Mouse (Mus musculus): ENCODE data around the gene Paqr9.
A peak's percentile ranks its signal among the peaks of the same experiment; 100 is the strongest.

Gene Paqr9

DNA sequence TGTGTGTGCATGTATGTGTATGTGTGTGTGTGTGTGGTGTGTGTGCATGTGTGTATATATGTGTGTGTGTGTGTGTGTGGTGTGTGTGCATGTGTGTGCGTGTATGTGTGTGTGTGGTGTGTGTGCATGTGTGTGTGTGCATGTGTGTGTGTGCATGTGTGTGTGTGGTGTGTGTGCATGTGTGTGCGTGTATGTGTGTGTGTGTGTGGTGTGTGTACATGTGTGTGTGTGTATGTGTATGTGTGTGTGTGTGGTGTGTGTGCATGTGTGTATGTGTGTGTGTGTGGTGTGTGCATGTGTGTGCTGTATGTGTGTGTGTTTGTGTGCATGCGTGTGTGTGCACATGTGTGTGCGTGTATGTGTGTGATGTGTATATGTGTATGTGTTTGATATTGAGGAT lies 14.9 kb upstream of the Paqr9 start:
- no peak for DNase-seq (ENCODE audit: low spot score)

DNA sequence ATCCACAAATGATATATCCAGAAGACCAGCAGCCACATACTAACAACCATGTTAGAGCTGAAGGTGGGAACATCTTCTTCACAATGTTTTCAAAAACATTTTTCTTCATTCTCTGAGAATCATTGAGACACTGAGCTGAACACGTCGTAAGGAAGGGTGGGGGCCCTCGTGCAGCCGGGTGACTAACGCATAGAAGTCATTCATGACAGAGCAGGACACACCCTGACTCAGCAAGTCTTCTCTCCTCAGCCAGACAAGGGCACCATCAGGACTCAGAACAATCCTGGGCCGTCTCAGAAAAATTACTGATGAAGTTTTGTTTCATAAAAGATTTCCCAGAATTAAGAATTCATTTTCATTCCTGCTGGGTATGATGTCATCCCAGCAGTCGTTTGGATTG lies 12.8 kb upstream of the Paqr9 start:
- no peak for DNase-seq (ENCODE audit: low spot score)

DNA sequence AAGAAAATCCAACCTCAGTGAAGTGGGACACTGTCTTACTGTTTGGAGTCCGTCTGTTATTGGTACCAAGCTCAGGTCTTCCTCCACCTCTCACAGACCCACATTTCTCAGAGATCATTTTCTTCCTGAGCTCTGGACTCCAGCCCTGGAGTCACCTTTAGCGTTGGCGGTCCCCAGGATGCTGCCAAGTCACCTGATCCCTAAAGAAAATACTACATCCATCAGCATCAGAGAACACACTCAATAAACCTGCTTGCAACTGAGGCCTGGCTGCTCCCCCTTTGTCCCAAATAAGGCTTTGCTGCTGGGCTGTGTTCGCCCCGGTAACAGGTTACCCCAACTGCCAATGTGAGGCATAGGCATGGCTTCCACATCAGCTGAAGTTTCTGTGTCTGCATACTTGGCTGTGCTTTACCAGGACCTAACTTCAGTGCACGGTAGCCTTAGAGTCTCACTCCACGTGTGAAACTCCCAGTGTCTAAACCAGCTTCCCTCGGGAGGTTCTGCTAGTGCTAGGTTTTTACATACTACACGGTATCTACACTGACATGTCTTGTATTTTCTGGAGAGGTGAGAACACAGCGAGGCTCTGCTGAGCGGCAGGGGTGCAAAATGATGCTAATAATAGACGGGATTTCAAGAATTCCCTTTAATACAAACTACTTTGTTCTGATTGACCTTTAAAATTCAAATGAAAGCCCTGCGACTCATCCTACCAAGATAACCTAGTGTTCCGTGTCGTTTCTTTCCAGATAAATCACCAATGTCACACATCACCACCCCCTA lies 9.6 kb upstream of the Paqr9 start:
- DNase-seq (ENCODE audit: low spot score) = no peak

DNA sequence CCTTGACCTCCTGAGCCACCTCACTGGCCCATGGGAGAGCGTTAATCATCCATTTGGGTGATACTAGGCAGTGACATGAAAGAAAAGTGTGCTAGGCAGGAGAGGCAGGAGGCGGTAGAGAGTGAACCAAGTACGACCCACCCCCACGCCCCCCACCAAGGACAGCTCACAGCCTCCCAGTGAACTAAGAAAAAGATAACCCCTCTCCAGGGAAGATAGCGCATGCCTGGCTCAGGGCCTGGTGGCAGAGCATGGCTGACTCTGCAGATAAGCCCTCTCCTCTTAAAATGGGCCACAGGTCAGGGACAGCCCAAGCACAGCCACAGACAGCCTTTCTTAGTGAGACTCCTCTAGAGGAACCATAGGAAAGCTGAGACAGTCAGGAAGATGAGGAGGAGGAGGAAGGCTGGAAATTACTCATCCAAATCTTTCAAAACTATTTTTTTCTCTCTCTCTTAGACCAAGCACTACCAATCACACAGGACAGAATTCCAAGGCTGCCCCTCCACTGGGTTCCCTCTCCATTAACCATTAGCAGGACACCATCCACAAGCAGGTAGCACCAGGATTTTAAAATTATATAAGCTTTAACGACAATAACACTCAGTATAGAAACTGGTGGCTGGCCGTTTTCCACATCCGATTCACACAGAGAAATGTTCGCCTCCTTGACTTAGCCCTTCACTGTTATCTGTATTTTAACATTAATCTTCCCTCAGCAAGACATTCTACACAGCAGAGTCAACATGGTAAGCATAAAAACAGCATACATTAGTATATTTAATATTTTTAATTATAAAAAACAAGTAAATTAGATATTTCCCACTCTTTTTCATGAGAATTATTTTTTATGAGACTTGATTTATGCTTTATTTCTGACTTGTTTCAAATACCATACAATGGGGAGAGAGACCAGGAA lies 8.3 kb upstream of the Paqr9 start:
- DNase-seq (ENCODE audit: low spot score) = no peak

DNA sequence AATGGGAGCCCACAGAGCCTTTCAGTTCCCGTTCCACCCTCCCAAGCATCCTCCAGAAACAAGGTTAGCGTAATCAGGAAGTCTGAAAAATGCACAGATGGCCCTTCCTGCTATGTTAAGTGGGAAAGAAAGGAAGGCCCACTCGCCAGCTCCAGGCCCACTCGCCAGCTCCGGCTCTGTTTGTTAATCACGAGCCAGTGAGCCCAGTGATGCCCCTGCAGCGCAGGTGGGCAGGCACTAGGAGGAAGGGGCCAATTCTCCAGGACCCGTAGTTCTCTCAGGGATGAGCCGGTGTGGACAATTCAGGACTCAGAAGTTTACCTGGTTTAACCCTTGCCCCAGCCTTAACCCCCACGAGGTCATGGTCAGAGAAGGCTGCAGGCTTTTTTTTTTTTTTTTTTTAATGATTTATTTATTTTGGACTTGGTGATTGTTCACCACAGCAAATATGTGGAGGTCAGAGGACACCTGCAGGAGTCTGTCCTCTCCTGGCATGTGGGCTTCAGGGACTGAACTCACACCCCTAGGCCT lies 7.2 kb upstream of the Paqr9 start:
- no peak for DNase-seq (ENCODE audit: low spot score)

DNA sequence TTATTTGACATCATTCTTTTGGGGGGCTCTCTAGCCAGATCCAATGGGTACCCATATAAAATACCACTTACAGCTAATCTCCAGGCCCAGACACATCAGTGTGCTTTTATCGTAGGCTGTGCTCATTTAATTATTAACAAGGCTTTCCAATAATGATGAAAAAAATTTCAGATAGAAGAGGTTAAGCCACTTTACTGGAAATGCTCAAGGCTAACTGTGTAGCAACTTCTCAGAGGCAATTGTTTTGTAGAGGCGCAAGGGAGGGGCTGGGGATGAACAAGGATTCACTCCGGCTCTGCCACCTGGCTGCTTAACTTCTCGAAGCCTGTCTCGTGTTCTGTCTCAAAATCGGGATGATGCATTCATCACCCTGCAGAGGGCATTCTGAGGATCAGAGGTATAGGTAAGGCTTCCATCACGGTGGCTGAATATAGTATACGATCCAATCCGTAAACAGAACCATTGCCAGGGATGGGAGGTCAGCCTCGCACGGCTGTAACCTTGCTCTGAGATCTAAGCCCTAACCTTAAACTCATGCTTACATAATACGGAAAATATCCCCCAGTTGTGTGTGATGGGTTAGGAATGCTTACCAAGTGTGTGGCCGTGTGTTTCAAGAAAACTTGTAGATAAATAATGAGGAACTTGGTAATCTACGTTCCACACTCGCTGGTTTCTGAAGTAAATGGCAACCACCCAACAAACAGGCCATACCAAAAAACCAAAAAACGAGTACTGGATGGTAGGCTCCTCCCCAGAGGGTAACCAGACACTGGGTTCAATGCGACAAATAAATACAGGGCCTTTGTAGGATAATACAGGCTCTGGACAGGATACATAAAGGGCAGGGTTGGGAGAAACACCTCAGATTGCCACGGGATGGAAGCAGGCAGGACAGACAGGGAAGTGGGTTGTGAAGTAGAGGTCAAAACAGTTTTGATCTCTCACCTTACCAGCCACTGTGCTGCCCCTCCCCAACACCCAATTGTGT lies 4.9 kb upstream of the Paqr9 start:
- DNase-seq (ENCODE audit: low spot score) = no peak

DNA sequence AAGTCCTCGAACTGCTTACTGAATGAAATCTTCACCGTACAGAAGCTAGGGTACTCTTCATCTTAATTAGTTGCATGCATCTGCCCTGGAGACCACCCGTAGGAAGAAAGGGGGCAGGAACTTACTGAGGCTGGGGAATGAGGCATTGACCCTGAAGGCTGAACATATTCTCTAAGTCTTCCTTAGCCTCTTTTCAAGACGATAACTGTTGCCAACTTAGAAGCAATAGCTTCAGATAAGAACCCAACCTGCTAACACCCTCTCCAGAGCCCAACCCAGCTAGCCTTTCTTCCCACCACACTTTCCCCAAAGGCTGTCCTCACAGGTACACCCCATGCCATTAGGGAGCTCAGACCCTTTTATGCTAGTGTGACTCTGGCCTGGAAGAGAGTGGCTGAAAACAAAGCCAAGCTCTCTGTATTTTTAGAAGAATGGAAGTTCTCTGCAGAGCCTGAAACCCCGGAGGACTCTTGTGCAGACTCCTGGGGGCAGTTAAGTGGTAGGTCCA lies 4.2 kb upstream of the Paqr9 start:
- no peak for DNase-seq (ENCODE audit: low spot score)

DNA sequence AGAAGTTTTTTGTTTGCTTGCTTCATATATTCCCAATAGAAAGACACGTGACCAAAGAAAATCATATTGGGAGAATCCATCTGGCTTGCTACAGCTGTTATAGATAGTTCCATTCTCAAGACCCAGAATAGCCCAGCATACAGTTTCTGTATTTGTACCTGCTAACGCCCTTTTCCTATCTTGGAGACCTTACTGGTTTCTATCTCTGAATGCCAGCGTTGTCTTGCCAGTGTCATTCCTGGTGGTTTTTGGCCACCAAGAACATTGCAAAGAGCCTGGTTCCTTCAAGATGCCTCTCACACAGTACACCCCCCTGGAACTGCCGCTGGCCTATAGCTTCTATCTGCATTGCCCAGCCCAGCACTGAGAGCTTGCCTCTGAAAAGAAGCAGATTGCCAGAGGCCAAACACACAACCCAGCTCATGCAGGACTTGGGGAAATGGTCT lies 3.4 kb upstream of the Paqr9 start:
- DNase-seq (ENCODE audit: low spot score) = no peak

DNA sequence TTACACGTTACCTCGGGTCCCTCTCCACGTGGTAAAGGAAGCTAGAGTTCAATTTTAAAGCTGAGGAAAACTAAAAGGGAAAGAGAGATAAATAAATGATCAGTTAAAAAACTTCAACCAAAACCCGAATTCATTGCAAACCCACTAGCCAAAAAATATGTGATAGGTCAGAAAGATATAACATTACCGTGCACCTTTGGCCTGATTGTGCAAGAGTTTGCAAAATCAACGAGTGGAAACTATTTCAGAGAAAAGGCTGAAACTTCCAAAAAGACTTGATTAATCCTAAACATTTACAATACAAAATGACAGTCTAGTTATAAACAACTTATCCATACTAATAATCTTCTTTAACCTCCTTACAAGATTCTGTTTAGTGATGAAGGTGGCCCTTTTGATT lies 1.7 kb upstream of the Paqr9 start:
- DNase-seq (ENCODE audit: low spot score) = no peak

DNA sequence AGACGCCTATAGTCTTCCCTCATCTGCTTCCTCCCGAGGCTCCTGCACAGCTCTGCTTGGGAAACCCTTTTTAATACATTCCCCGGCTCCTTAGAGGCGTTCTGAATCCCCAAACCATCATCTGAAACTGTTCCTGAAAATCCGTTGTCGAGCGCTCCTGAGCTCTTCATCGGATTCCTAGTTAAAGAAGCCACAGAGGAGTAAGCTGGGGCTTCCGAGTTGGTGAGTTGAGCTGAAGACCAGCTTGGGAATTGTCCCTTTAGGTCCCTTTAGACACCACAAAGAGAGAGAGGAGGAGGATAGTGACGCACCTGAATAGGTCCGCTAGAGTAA lies 765 bp upstream of the Paqr9 start:
- DNase-seq (ENCODE audit: low spot score) = no peak

DNA sequence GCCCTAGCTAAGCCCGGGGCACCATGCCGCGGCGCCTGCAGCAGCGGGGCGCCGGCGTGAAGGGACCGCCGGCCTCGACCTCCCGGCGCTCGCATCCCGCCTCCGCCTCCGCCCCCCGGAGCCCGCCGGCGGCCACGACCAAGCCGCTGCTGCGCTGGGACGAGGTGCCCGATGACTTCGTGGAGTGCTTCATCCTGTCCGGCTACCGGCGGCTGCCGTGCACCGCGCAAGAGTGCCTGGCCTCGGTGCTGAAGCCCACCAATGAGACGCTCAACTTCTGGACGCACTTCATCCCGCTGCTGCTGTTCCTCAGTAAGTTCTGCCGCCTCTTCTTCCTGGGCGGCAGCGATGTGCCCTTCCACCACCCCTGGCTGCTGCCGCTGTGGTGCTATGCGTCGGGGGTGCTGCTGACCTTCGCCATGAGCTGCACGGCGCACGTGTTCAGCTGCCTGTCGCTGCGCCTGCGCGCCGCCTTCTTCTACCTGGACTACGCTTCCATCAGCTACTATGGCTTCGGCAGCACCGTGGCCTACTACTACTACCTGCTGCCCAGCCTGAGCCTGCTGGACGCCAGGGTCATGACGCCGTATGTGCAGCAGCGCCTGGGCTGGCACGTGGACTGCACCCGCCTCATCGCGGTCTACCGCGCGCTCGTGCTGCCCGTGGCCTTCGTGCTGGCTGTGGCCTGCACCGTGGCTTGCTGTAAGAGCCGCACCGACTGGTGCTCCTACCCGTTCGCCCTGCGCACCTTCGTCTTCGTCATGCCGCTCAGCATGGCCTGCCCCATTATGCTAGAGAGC lies 679 bp downstream of the Paqr9 start:
- peak; percentile 51 for DNase-seq (ENCODE audit: low spot score)

DNA sequence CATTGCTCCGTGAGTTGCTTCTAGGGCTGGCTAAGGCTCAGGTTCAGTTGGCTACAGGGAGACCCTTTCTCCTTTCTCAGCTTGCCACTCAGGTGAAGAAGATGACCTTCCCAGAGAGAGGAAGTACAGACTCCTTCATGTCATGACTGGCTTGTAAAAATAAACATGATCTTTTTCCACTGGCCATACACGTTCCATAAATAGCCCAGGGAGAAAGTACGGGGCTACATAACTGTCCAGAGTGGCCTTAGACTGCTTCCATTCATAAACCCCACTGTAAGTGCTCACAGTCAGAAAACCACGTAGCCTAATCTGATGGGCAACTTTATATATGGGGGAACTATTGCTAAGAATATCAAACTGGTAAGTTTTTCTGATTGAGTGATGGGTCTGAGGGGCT lies 4.6 kb downstream of the Paqr9 start:
- DNase-seq (ENCODE audit: low spot score) = no peak

DNA sequence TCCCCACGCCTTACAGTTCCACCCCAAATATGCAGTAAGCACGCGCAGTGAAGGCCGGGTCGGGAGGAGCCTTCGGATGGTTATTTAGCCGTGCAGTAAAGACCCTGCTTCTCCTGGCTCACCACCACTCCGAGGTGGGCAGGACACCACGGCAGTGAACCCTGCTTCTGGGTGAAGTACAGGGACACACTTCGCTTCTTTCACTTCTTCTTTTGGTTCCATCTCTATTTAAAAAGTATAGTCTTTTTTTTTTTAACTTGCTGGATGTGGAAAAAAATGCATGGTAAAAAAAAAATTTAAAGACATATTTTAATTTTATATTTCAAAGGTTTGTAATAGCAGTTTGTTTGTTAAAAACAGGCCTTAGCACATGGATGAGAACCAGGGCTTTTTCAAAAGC lies 6.9 kb downstream of the Paqr9 start:
- no peak for DNase-seq (ENCODE audit: low spot score)

DNA sequence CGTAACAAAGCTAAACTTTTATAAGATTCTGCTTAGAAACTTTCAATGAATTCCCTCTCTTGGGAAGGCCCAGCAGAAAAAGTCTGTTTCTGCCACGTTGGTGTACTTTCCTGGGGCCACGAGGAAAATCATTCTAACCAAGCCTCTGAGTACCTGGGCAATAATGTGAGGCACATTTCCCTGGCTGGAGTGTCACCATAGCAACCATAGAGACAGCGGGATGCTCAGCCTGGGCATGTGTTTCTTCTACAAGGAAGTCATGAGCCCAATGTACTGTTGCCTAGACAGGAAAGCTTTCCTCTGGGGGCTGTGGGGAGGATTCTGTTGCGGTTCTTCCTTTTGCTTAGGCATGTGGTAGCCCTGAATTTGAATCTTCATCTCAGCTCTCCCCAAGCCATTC lies 7.5 kb downstream of the Paqr9 start:
- no peak for DNase-seq (ENCODE audit: low spot score)

DNA sequence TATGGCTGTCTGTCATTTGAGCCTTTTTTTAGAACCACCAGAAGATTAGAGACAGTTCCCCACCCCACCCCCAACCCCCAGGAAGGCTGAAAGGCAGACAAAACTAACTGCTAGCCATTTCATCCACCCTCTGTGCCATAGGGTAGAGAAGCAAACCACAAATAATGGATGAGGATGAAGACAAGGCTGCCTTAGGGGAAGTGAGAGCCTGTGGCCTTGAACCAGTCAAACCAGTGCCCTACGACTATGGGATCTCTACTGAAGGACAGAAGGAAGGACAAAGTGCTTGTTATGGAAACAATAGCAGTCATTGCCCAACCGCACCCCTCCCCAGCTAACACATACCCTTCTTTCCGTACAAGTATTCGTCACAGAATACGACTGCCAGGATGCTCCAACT lies 9.8 kb downstream of the Paqr9 start:
- no peak for DNase-seq (ENCODE audit: low spot score)

DNA sequence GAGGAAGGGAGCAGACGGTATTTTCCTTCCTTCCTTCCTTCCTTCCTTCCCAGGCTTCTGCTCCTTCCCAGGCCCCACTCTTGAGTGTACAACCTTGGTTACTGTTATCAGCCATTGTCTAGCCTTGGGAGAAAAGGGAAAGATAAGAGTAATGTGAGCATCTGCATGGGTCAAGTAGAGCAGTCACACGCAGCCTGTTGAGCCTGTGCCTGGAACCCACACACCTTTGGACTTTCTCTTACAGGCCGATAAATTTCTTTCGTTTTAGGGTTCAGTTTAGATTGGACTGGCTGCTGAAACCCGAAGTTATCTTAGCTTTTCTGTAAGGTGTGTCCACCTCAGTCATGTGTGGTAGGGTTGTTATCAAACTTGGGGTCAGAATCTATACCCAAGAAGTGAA lies 10.5 kb downstream of the Paqr9 start:
- no peak for DNase-seq (ENCODE audit: low spot score)

DNA sequence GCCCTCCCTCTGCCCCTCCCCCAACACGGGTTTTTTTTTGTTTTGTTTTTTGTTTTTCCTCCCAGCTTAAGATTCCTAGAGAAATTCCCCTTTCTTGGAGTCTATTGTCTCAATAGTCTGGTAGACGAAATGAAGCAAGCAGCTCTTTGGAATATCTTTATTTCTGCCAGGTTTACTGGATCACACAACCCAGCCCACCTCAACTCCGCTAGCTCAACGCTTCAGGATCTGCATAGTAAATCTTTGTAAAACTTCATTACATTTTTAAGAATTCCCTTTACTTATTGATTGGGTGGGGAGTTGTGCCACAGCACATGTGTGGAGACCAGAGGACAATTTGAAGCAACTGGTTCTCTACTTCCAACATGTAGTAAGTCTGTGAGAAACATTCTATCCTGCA lies 11.1 kb downstream of the Paqr9 start:
- no peak for DNase-seq (ENCODE audit: low spot score)

DNA sequence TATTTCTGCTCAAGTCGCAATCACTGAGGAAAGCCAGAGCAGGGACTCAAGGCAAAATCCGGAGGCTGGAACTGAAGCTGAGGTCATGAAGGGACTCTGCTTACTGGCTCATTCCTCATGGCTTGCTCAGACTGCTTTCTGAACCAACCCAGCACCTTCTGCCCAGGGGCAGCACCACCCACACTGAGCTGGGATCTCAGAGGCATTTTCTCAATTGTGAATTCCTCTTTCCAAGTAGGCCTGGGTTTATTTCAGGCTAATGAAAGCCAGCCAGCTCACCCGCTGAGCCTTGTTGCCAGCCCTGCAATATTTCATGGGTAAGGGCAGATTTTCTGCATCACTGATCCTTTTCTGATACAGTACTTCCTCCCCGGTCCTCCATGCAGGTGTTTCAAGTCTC lies 12.0 kb downstream of the Paqr9 start:
- no peak for DNase-seq (ENCODE audit: low spot score)

DNA sequence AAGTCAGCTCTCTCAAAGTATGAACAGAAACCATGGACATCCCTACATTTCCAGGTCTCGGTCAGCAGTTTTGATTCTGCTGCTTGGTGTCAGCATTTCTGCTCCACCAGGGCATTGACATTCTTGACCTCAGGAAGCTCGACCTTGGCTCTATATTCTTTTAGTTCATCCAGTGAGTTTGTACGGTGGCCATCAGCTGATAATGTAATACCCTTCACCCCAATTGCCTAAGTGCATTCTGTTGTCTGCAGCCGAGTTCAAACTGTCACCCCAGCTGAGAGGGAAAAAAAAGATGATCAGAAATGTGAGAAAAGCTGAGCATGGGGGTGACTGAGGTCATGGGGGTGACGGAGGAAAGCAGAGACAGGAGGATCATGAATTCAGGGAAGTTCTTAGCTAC lies 13.1 kb downstream of the Paqr9 start:
- no peak for DNase-seq (ENCODE audit: low spot score)

DNA sequence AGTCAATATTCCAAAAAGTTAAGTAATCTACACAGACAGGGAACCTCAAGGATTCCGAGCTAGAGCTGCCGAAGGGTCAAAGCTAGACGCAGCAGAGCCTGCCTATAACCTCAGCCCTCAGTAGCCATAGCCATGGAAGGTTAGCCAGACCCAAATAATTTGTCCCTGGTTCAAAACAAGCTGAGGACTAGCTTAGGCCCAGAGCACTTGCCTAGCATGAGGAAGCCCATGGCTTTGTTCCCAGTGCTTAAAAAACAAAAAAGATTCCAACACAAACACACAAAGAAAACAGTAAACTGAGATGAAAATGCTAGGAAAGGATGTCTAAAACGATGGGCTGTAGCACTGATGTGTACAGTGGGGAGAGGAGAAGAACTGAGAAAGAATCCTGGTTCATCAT lies 14.7 kb downstream of the Paqr9 start:
- DNase-seq (ENCODE audit: low spot score) = no peak

DNA sequence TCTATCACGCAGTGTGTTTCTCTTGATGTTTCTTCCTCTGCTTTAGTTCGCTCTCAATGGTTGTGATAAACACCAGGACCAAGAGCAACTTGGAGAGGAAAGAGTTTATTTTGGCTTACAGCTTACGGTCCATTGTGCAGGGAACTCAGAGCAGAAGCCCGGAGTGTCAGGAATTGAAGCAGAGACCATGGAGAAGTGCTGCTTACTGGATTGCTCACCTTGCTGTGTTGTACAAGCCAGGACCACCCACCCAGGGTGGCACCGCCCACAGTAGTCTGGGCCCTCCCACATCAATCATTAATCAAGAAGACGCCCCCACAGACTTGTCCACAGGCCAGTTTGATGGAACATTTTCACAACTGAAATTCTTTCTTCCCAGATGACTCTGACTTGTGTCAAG lies 18.0 kb downstream of the Paqr9 start:
- no peak for DNase-seq (ENCODE audit: low spot score)
